Mouse (Mus musculus) kidney, adult 18-20 months (tissue): Measurements from ENCODE around the gene E330034G19Rik.
"Not testable (repeated sequence)": the region's sequence is repeated elsewhere in the genome, so short reads cannot be mapped to it uniquely, and the experiment has no call there.

ENCODE experiments used
- DNase-seq: peaks from one replicate; pipeline ENCODE4 v3.0.0; 2021

E330034G19Rik gene

DNA sequence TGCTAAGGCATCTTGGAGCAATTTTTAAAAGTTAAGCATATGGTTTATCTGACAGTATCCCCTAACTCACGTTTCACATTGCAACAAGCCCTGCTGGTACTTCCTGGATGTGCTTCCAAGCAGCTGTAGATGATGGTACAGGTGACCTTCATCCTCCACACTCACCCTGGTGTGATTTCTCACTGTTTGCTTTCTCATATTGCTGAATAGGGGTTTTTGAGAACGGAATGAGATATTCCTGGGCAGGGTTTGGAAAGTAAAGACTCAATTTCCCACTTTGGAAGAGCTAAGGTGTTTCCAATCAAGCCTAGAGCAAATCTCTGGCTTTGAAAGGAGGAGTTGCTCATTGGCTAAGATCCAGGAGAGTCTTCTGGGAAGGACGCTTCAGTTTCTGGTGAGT, at the start of gene E330034G19Rik:
Gene E330034G19Rik (plus strand): TSS at position 301 of the 400 bp plus-strand sequence.
- no peak for DNase-seq

DNA sequence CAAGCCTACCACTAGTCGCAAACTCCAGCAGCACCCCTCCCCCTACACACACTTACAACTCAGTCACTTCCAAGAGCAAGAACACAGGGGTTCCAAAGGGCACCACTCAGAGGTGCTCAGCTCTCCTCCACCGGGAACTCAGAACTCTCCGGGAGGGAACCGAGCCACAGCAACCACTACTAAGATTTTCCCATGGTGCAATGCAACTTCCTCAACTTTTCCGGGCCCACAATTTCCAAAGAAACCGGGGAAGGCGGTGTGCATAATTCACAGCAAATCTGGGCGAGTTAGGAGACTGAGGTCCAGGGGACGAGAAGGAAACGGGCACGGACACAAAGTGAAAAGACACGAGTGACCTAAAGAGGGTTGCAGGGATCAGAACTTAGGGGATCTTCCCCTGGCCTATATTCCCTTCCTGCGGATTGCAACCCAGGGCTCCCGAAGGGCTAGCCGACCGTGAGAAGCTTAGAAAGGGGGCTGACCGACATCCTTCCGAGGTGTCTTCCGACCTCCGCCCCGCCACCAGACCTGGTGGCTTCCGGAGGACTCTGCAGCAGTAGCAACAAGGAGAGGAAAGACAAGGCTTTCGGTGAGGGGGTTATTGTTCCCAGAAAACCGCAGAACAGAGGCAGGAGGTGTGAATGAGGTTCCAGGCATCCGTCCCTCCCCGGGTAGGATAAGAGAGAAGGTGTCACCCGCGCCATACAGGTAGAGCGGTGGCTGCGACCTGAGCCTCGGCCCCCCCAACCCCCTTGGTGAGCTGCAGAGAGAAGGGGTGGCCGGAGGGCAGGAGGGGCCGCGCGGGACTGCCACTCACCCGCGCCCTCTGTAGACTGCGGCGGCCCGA, 48.5 kb upstream of the E330034G19Rik start:
- DNase-seq: peak; percentile 76

DNA sequence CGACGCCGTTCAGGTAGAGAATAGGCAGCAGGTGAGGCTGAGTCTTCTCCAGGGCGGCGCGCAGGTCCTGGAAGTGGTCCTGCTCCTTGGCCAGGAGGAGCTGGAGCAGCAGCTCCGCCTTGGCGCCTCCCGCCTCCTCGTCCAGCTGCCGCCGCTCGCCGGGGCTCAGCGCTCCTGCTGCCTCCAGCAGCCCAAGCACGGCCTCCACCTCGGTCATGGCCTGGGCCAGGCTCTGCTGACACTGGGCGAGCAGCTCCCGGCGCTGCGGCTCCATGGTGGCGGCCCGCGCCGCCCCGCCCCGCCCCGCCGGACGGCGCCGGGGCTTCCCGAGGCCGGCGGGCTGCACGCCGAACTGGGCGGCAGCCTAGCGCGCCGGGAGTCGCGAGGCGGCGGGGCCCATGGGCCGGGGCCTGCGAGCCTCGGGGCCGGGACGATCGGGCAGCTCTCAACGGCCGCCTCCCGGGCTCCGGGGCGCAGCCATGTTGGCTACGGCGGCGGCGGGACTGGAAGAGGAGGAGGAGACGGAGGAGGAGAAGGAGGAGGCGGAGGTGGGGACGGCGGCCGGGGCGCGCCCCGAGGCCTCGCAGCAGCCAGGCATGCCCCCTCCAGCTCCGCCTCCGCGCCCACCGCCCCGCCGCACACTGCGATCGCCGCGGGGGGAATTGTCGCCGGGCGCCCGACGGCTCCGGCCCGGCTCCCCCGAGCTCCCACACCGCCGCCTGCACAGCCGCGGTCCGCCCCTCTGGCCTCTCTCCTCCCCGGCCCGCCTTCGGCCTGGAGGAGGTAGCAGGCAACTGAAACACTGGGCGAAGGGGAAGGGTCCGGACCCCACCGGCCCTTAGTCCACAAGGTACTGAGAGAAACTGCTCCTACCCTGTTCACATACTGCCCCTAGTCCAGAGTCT, 47.6 kb upstream of the E330034G19Rik start, which contains the start of gene Dlg5:
Gene Dlg5 (minus strand): TSS at position 744 of the 905 bp plus-strand sequence.
- DNase-seq: peak; percentile 82

DNA sequence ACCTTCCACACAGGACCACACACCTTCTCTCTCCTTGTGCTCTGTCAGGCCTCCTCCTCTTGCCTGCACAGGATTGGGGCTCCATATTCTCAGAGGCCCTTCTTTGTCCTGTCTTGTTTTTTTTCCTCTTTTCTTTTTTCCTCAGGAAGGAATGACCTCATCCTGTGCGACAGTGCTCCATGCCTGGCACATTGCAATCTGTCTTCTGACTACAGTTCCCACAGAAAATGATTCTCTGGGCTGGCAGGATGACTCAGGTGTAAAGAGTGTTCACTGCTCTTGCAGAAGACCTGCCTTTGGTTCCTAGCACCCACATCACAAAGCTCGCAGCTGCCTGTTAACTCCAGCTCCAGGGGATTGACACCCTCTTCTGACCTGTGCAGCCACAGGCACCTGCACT, 43.1 kb upstream of the E330034G19Rik start:
- DNase-seq: no peak

DNA sequence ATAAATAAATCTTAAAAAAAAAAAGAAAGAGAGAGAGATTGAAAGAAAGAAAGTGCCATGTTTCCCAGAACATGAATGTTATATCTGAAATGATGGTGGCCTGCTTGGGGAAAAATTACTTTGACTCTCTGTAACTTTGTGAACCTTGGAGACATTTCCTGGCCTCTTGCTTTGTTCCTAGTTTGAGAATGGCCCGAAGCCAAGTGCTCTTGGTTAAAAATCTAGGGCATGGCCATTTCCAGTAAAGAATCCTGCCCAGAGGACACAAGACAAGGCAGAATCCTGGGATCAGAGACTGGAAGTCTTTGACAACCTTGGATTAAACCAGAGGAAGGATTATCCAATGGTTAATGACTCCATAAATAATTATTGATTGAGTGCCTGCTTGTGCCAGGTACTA, 41.7 kb upstream of the E330034G19Rik start:
- no peak for DNase-seq

DNA sequence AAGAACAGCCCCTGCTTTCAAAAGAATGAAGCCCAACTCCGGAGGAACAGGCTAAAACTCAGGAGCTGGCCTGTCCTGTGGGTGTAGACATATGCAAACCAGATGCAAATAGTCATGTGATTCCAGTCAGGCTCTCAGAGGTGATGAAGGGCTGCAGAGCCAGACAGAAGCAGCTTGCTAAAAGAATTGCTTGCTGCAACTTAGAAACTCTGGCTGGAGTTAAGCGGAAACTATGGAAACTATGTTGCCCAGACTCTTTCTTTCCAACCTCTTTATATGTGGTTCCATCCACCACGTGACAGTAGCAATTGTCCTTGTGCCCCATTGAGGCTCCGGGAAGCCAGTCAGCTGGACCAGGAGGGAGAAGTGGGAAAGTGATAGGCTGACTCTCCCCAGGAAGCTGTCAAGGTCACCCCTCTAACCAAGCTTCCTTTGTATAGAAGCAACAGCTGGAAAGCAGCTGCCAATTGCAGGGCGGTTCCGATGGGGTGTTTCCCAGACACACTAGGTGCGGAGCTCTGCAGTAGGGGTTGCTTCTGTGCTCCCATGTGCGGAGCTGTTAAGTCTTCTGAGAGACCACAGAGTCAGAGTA, 39.3 kb upstream of the E330034G19Rik start:
- peak; percentile 50 for DNase-seq

DNA sequence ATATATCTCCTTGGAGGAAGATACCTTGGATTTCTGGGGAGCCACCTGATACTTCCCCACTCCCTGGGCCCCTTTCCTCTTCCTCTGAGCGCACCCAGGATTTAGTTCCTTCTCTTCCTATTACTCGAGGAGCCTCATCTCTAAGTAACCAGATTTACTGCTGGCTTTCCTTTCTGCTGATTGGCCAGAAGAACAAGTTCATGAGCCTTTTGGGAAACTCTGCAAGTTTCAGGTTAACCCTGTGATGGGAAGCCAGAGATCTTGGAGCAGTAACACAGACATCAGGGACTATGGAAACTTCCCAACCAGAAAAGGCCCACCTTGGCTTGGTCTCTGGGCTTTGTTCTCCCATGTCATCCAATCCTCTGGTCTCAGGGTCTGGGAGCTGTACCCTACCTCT, 37.1 kb upstream of the E330034G19Rik start:
- DNase-seq: no peak

DNA sequence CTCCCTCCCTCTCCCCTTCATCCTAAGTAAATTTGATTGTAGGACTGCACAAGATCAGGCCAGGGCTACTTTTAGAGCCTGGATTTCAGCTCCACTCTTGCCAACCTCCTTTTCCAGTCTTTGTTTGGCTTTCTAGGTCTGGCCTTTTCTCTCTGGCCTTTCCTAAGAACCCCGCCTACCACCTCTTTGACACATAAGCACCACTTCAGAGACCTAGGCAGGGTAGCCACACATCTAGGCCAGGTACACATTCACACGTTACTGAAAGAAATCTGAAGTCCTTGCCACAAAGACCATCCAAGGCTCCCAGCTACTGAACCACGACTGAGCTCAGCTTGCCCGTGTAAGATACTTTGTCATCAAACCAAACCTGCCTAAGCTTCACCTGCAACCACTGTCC, 32.6 kb upstream of the E330034G19Rik start:
- DNase-seq: no peak

DNA sequence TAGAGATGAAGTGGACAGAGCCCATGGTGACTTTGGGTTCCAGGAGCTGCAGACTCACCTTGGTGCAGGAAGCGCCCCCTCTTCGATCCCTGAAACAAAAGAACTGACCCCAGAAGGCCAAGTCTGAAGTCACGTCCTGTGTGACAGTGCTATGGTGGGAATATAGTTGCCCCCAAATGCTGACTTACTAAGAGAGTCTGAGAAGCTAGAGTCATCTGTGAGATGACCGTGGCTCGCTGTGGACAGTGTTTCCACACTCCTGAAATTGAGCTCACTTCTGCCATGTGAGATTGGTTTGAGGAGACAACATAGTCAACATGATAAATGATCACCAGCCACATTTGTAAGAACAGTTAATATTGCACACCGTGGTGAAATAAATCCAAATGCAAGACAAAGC, 30.6 kb upstream of the E330034G19Rik start:
- no peak for DNase-seq

DNA sequence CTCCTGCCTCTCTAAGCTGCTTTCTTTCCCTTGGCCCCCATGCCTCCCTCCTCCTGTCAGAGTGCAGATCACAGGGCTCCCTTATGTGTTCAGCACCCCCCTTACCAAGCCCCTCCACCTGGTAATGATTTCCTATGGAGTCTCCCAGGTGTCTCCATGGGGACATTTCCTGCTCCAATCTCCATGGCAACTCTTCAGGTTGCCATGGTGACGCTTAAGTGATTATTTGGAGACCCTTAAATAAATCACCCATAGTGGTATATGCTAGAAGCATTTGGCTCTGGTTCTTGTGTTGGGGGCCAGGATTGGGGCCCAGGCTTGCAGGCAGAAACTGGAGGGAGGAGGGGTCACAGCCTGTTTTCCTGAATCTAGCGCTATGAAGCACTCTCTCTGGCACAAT, 30.1 kb upstream of the E330034G19Rik start:
- DNase-seq: no peak

DNA sequence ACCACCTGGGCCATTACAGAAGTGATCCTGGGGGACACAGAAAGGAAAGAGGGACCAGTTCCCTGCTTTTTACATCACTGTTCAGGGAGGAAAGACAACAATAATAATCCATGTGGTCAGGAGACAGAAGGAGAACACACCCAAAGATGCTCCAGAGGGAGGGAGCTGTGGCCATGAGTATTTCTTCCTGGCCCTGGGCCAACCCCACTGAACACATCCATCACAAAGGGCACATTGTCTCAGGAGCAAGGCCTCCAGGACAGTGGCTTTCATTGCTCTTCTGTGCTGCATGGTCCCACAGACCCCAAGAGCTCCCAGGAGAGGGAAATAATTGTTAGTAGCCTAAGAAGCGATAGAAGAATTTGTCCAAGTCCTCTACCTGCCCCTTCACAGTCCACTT, 23.4 kb upstream of the E330034G19Rik start:
- no peak for DNase-seq

DNA sequence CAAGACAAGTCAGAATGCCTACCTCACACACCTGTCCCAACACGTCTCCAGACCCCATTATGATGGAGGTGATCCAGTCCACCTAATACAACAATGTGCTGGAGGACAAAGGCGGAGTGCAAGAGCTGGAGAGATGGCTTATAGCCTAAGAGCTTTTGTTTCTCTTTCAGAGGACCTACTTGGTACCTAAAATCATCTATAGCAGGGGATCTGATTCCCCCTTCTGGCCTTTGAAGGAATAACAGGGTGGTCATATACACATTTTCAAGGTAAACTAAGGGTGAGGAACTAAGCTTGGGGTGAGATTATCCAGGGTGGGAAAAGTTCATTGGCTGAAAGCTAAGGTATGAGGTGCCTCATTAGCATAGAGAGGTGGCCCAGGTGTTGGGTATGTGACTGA, 19.4 kb upstream of the E330034G19Rik start:
- no peak for DNase-seq

DNA sequence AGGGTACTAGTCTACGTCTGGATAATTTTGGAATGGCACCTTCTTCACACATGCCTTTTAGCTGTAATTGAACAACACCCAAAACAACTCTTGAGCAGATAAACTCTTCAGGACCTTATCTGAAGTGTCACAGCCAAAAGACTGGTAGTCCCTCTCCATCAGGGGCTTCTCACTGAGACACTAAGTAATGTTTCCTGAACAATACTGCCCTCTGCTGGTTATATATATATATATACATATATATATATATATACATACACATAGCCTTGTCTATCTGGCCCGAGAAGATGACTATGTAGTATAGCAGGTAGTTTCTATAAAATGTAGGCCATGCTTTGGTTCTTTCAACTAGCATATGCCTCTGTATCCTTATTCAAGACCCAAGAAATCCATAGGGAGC, 17.5 kb upstream of the E330034G19Rik start:
- no peak for DNase-seq

DNA sequence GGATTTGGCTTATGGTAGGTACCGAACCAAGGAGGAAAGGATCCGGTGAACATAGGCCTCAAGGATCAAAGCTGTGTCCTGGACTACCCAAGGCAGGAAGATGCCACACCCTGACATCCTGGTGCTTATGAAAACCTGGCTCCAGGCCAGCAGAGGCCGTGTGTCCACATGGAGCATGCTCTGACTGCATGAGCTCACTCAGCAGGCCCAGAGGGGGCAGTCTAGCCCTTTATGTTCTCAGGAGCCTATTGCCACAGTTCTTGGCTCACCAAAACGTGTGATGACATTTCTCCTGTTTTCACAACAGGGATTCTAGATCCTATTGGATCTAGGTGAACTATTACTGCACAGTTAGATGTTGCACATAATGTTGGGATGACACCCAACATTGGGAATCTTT, 11.7 kb upstream of the E330034G19Rik start:
- DNase-seq: no peak

DNA sequence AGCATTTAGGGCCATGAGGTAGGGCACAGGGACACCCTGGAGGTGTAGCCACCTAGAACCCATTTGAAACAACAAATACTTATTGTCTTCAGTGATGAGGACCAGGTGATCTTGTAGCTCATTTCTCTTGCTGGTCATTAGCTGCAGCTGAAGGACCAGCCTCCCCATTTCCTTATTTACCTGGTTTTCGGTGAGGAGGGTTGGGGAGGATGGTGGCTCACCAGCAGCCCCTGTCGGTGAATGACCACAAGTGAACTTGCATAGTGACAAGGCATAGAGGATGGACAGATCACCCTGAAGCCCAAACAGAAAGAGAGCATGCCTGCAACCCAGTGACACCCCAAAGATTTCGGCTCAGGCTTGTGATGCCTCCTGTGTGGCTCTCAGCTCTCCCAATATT, 10.7 kb upstream of the E330034G19Rik start:
- no peak for DNase-seq

DNA sequence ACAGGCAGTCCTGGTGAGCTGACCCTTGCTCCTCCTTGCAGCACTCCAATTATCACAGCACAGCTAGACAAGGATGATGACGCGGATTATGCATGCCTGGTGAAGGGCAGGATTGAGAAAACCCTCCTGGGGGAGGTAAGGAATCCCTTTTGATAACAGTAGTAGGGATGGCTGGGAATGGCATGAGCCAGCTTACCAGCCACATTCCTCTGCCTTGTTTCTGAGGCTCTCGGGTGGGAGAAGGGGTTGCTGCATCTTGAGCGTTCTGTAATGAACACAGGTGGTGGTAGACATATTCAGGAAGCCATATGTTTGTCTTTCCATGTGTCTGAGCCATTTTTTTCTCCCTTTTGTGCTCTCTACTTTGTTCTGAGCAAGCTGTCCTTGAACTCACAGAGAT, 6.9 kb upstream of the E330034G19Rik start:
- DNase-seq: no peak

DNA sequence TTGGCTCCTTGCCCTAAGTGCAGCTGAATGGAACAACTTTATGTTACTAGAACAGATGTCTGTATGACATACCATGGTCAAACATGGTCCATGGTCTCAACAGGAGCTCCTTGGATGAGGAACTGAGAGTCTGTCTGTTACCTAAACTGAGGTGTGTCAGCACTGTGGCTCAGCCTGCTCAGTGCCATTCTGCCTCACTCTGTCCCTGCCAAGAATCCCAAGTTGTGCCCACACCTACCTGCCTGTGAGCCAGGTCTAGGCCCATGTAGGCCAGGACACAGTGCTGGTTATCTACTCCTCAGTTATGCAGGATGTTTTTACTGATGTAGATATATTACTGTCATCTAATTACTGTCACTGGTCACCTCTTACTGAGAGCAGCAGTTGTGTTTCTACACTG, 2.3 kb upstream of the E330034G19Rik start:
- no peak for DNase-seq

DNA sequence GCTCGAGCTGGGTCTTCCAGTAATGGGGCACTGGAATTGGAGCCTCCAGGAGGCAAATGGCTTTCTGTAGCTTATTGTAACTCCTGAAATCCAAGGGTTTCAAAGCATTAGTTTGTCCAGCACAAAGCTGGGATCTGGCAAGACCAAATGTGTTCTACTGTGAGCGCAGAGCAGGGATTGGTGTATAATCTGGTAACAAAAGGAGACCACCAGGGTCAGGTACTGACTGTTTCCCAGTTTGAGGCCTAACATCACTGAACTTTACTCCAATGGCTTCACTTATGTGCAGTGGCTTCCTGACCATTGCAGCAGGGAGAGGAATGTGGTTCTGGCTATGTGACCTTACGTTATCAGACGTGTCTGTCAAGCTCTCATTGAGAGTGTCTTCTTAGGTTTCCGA, 617 bp downstream of the E330034G19Rik start:
- no peak for DNase-seq

DNA sequence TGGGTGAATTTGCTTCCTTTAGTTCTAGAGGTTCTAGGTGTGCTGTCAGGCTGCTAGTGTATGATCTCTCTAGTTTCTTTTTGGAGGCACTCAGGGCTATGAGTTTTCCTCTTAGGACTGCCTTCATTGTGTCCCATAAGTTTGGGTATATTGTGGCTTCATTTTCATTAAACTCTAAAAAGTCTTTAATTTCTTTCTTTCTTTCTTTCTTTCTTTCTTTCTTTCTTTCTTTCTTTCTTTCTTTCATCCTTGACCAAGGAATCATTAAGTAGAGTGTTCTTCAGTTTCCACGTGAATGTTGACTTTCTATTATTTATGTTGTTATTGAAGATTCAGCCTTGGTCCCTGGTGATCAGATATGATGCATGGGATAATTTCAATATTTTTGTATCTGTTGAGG, 9.1 kb downstream of the E330034G19Rik start:
- DNase-seq: not testable (repeated sequence)

DNA sequence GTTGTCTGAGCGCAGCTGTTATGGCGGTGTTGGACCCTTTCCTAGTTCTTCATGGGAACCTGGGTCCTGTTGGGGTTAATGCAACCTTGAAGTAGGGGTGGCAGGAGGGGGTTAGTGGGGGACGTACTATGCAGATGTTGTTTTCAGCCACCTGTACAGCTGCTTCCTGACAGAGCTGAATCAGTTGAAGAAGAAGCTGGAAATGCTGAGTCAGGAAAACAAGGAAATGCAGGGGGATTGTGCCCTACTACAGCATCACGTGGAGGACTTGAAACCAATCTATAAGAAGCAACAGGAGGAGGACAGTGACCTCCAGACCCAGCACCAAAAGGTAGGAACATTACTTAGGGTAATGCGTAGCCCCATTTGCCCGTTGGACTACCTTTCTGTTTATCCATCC, 13.7 kb downstream of the E330034G19Rik start:
- no peak for DNase-seq

DNA sequence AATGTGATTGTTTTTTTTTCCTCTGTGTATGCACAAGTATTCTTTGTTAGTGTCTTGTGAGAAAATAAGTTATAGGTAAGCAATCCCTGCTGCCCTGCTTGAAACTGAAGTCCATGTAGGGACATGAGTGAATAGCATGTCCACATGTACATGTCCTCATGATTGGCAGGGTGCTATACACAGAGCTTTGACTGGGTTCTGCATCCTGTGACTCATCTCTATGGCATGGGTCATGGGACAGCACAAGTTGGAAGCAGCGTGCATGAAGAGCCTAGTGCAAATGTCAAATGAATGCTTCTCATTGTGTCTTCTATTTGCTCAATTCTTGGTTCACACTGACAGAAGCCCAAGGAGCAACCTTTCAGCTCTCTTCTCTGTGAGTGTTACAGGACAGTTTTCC, 14.1 kb downstream of the E330034G19Rik start:
- DNase-seq: no peak

DNA sequence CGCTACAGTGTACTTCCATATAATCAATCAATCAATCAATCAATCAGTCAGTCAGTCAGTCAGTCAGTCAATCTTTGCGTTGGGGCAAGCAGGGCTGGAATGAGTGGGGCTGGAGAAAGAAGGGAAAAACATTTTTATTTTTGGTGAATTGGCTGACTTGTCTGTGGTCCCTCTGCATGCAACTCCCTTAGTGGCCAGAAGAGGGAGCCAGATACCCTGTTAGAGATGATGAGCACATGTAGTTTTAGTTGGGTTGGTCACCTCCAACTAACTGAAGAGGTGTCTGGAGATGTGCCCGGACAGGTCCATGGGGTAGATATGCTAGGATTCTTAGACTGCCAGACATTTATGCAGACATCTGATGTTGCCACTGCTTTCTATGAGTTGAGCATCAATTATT, 18.1 kb downstream of the E330034G19Rik start:
- DNase-seq: peak; percentile 74

DNA sequence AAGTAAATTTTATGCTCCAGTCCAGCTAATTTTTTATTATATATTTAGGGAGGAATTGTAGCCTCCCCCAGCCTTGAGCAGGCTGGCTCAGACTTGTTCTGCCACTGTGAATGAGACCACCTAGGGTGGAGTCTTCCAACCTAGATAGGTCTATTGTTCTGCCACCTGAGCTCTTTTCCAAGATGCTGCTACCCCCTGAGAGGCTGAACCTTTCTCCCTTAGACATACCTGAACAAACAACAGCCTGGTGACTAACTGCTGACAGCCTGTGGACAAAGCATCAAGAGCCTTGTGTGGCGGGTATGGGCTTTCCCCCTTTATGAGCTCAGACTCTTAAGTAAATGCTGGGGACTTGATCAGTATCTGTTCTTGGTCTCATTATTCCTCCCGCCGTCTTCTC, 54.0 kb downstream of the E330034G19Rik start:
- DNase-seq: not testable (repeated sequence)
